In genomic region chr14:55944575-55944974, GRCm38 (mm10) we compare ENCODE assay signal across 15 mouse cellular contexts. TPM values are rescaled to one million over a fixed set of nuclear protein-coding genes. Genes with fewer than 3 reads are reported as not detected.
"Had no signal": no experiment of that assay in that cellular context is flagged by ENCODE, and none has a peak within 500 bp of the region (broad histone marks: within the 10 kb centered on the region; RNA-seq: fewer than 3 reads in every experiment).

Cma1 (minus strand) TSS chr14:55944675.

- H3K4me3 ChIP-seq: midbrain, embryonic 10.5 days; neural tube, embryonic 13.5 days had no signal

- H3K4me2 ChIP-seq: neural tube, embryonic 13.5 days had no signal

- DNase-seq: kidney, adult 2 months; kidney, postnatal 25 days; layer of hippocampus, postnatal 36 days; left cerebral cortex, postnatal 4 days; lung, adult 18-20 months; lung, postnatal 36 days; midbrain, embryonic 14.5 days; retina, postnatal 1 day; right cerebral cortex, postnatal 4 days; spleen, adult 18-20 months; thymus, postnatal 4 days had no signal

- H3K36me3 ChIP-seq: midbrain, embryonic 10.5 days; neural tube, embryonic 13.5 days had no signal

- H3K27ac ChIP-seq: liver, embryonic 14.5 days; midbrain, embryonic 10.5 days; neural tube, embryonic 13.5 days had no signal

- H3K4me1 ChIP-seq: midbrain, embryonic 10.5 days; neural tube, embryonic 13.5 days had no signal

- H3K27me3 ChIP-seq: neural tube, embryonic 13.5 days had no signal

- H3K9me3 ChIP-seq: midbrain, embryonic 10.5 days; neural tube, embryonic 13.5 days had no signal

- H3K9ac ChIP-seq: liver, embryonic 14.5 days; neural tube, embryonic 13.5 days had no signal

RNA-seq across cellular contexts. Expression of gene Cma1, which starts in this region (rescaled TPM):
- total RNA-seq: liver, adult 2 months had no signal
- polyA plus RNA-seq: liver, adult 2 months; midbrain, embryonic 10.5 days; neural tube, embryonic 13.5 days had no signal
